Comparison of ENCODE assay signal across 8 mouse cellular contexts in genomic region chr14:47074045-47074666, GRCm38 (mm10).
DNase-seq lines count a peak whose midpoint lies in the region; ATAC-seq and TF ChIP-seq lines count a peak whose summit lies in the region.

No protein-coding gene starts in this region.

- no peak overlapping the region for H3K9ac ChIP-seq in heart, postnatal 0 days (replicated peaks; ENCODE audit: low read depth, low read length)
- no peak overlapping the region for H3K9ac ChIP-seq in liver, embryonic 13.5 days
- no peak overlapping the region for H3K9ac ChIP-seq in intestine, embryonic 16.5 days (ENCODE audit: low read depth, low read length)

- 78% methylated on average over 18 of the region's 18 CpGs for WGBS in heart, postnatal 0 days
- 65% methylated on average over 18 of the region's 18 CpGs for WGBS in liver, embryonic 13.5 days (ENCODE audit: insufficient replicate concordance)
- 75% methylated on average over 18 of the region's 18 CpGs for WGBS in intestine, embryonic 16.5 days

- DNase-seq in heart, postnatal 0 days (ENCODE audit: low spot score), result no peak
- no peak for DNase-seq in heart, postnatal 25 days (ENCODE audit: low spot score)
- peak; percentile 37 for DNase-seq in right cerebral cortex, postnatal 4 days
- DNase-seq in right cerebral cortex, adult 2 months (ENCODE audit: low spot score in 2 of 2), result no peak
- DNase-seq in cerebellum, postnatal 36 days, result peak; percentile 19 to 29
- DNase-seq in liver, embryonic 13.5 days, result peak; percentile 15
- DNase-seq in right cerebral cortex, adult 18-20 months, result no peak

- H3K27me3 ChIP-seq in heart, postnatal 0 days (ENCODE audit: control insufficient read depth, insufficient read depth, low read length), result no peaks in the 10 kb centered on the region
- no peaks in the 10 kb centered on the region for H3K27me3 ChIP-seq in liver, embryonic 13.5 days
- H3K27me3 ChIP-seq in intestine, embryonic 16.5 days (replicated peaks; ENCODE audit: control insufficient read depth, insufficient read depth, low read length), result no peaks in the 10 kb centered on the region

- H3K36me3 ChIP-seq in heart, postnatal 0 days (replicated peaks; ENCODE audit: control insufficient read depth, insufficient read depth, low read length), result peaks cover 59% of the 10 kb centered on the region
- no peaks in the 10 kb centered on the region for H3K36me3 ChIP-seq in liver, embryonic 13.5 days
- H3K36me3 ChIP-seq in intestine, embryonic 16.5 days (ENCODE audit: control insufficient read depth, insufficient read depth, low read length), result no peaks in the 10 kb centered on the region

- H3K27ac ChIP-seq in heart, postnatal 0 days (ENCODE audit: low read depth), result no peak overlapping the region
- H3K27ac ChIP-seq in liver, embryonic 13.5 days, result no peak overlapping the region
- no peak overlapping the region for H3K27ac ChIP-seq in intestine, embryonic 16.5 days (ENCODE audit: low read length)

- no peak overlapping the region for H3K4me3 ChIP-seq in heart, postnatal 0 days (ENCODE audit: low read depth, low read length)
- H3K4me3 ChIP-seq in liver, embryonic 13.5 days (replicated peaks), result no peak overlapping the region
- no peak overlapping the region for H3K4me3 ChIP-seq in intestine, embryonic 16.5 days (ENCODE audit: low read length)

- H3K4me2 ChIP-seq in heart, postnatal 0 days (ENCODE audit: low read depth, low read length), result no peak overlapping the region
- H3K4me2 ChIP-seq in liver, embryonic 13.5 days, result no peak overlapping the region
- H3K4me2 ChIP-seq in intestine, embryonic 16.5 days (ENCODE audit: low read depth, low read length), result no peak overlapping the region

- no peaks in the 10 kb centered on the region for H3K9me3 ChIP-seq in heart, postnatal 0 days (replicated peaks; ENCODE audit: control insufficient read depth, low read length)
- H3K9me3 ChIP-seq in liver, embryonic 13.5 days (replicated peaks), result no peaks in the 10 kb centered on the region
- H3K9me3 ChIP-seq in intestine, embryonic 16.5 days (ENCODE audit: control insufficient read depth, low read length), result no peaks in the 10 kb centered on the region

- intact Hi-C loops in heart, postnatal 25 days (cut with DNase I), result loop anchor here (5.0 kb wide), 1 partner anchor 67 kb away; no protein-coding TSS in a partner anchor

- peaks cover 19% of the 10 kb centered on the region for H3K4me1 ChIP-seq in heart, postnatal 0 days (ENCODE audit: control insufficient read depth, insufficient read depth)
- no peaks in the 10 kb centered on the region for H3K4me1 ChIP-seq in liver, embryonic 13.5 days (replicated peaks)
- no peaks in the 10 kb centered on the region for H3K4me1 ChIP-seq in intestine, embryonic 16.5 days (ENCODE audit: control insufficient read depth, insufficient read depth, low read length)

- TF ChIP-seq EP300 in heart, postnatal 0 days (IDR thresholded peaks at IDR 0.05; ENCODE audit: low read depth), result no peak

- peak; percentile 12; the same call in 1 of the 2 replicates for TF ChIP-seq CTCF in heart, postnatal 0 days (IDR thresholded peaks at IDR 0.05; ENCODE audit: low read depth)

- no peak for ATAC-seq in heart, postnatal 0 days (ENCODE audit: insufficient read depth, low read depth)
- no peak for ATAC-seq in liver, embryonic 13.5 days (ENCODE audit: low read depth)
- no peak for ATAC-seq in intestine, embryonic 16.5 days

Comparison
In these comparisons a context has a peak if more than half of its experiments do, and no peak if none do; other contexts are left out.
1. DNase-seq: peak in right cerebral cortex, postnatal 4 days (single experiment), cerebellum, postnatal 36 days (2 of 2) and liver, embryonic 13.5 days (single experiment); none in heart, postnatal 0 days (single experiment), heart, postnatal 25 days (single experiment), right cerebral cortex, adult 2 months (0 of 2) and right cerebral cortex, adult 18-20 months (single experiment).